Mouse (Mus musculus) naive thymus-derived CD4-positive, alpha-beta T cell, adult 2 months (primary cell): ENCODE results near the gene Ssr1.

ENCODE experiments used
- DNase-seq: peaks from one replicate; pipeline ENCODE4 v3.0.0-alpha.2; 2011; ENCODE audit warnings: low read depth

Ssr1 gene

GRCm38 (mm10) chr13:37944306-37944705 lies 49.7 kb downstream of the Ssr1 start:
- peak; percentile 49 for DNase-seq

GRCm38 (mm10) chr13:37943466-37943865 lies 50.6 kb downstream of the Ssr1 start:
- no peak for DNase-seq

GRCm38 (mm10) chr13:37942887-37943331 lies 51.1 kb downstream of the Ssr1 start:
- DNase-seq = no peak

GRCm38 (mm10) chr13:37941950-37942886 lies 51.8 kb downstream of the Ssr1 start:
- no peak for DNase-seq

- no peak for DNase-seq
These were observed 52.8 kb downstream of the Ssr1 start for GRCm38 (mm10) chr13:37941138-37941645.

GRCm38 (mm10) chr13:37940649-37941048 lies 53.4 kb downstream of the Ssr1 start:
- DNase-seq = no peak

GRCm38 (mm10) chr13:37940167-37940566 lies 53.9 kb downstream of the Ssr1 start:
- DNase-seq = no peak

- DNase-seq = no peak
These were observed 57.7 kb downstream of the Ssr1 start for GRCm38 (mm10) chr13:37936351-37936750.

GRCm38 (mm10) chr13:37934920-37935319 lies 59.1 kb downstream of the Ssr1 start:
- DNase-seq = no peak

GRCm38 (mm10) chr13:37934075-37934474 lies 59.9 kb downstream of the Ssr1 start:
- DNase-seq = no peak

- no peak for DNase-seq
These were observed 62.7 kb downstream of the Ssr1 start for GRCm38 (mm10) chr13:37931210-37931922.

GRCm38 (mm10) chr13:37930621-37931020 lies 63.4 kb downstream of the Ssr1 start:
- DNase-seq = no peak

GRCm38 (mm10) chr13:37930091-37930490 lies 63.9 kb downstream of the Ssr1 start:
- no peak for DNase-seq

- no peak for DNase-seq
These were observed 64.5 kb downstream of the Ssr1 start for GRCm38 (mm10) chr13:37929532-37929931.

GRCm38 (mm10) chr13:37926394-37926793 lies 67.6 kb downstream of the Ssr1 start:
- DNase-seq = no peak

- no peak for DNase-seq
These were observed 69.5 kb downstream of the Ssr1 start for GRCm38 (mm10) chr13:37924461-37924948.

GRCm38 (mm10) chr13:37923643-37924460 lies 70.2 kb downstream of the Ssr1 start:
- no peak for DNase-seq

GRCm38 (mm10) chr13:37923091-37923490 lies 70.9 kb downstream of the Ssr1 start:
- no peak for DNase-seq

GRCm38 (mm10) chr13:37920727-37921126 lies 73.3 kb downstream of the Ssr1 start:
- no peak for DNase-seq

GRCm38 (mm10) chr13:37919711-37920277 lies 74.2 kb downstream of the Ssr1 start:
- DNase-seq = no peak
